Mouse (Mus musculus) thymus, postnatal 25 days (tissue): ENCODE results near the gene Elmod3.
A peak's percentile ranks its signal among the peaks of the same experiment; 100 is the strongest.

Experiments used
- DNase-seq: peaks from one replicate; pipeline ENCODE4 v3.0.0; 2022

The Elmod3 gene

DNA sequence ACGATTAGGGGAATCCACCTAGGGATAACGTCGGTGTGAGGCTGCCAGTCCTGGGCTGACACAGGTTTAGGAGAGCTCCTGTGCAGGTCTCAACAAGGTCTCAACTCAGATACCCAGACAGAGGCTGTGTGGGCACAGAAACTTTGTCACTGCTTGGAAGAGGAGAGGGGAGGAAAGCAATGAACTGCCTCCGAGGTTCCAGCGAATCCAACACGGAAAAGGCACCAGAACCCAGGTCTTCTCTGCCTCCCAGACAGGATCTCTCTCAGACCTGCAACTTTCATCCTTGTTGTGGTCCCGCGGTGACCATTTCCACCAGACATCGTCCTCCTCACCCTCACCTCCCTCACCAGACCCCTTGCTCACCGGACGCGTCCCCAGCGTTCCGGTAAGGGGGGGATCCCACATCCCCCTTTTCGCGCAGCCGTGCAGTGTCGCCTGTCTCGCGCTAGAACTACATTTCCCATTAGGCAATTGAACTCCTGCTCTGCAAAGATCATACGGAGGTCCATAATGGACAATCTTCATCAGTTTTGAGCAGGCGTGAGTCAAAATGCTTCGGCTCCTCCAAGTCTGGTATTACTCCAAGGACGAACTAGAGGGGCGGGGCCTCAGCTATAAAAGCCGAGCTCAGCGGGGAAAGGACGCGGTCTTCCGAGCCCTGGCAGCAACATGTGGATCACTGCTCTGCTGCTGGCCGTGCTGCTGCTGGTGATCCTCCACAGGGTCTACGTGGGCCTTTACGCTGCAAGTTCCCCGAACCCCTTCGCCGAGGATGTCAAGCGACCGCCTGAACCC lies at the start of gene Elmod3, which contains the start of gene Retsat:
Gene Elmod3, minus strand, starts transcription at position 458 of the 798 bp plus-strand sequence.
Gene Retsat, plus strand, starts transcription at position 520 of the 798 bp plus-strand sequence.
- DNase-seq: peak; percentile 84

DNA sequence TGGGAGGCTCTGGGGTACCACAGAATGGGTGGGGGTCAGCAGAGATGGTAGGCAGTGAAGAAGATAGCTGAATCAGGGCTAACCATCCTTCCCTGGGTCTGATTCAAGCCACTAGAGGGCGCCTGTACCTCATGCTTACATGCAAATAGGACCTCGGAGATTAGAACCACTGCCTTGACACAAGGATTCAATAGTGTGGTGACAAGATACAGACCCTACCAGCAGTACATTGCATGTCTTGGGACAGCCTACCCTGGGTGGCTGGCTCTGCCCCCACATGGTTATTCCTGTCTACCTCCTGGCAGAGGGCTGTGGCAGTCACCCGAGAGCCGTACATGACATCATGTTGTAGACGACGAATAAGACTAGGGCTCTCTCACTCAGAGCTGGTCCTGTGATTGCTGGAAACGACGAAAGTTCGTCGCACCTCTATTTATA lies 49.2 kb upstream of the Elmod3 start:
- peak; percentile 65 for DNase-seq

DNA sequence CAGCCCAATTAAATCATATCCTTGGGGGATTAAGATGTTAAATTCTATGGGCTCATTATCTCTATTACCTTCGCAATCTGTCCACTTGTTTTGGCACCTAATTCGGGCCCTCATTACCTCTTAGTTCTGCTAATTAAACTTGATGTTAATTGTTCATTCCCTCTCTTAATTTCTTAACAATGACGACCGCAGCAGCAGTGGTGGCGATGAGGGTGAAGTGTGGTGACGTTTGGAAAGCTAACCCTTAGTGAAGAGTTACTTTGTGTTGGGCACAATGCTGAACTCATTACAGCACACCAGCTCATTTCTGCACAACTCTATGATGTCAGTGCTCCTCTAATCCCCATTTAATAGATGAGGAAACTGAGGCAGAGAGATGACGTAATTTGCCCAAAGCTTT lies 47.2 kb upstream of the Elmod3 start:
- no peak for DNase-seq

DNA sequence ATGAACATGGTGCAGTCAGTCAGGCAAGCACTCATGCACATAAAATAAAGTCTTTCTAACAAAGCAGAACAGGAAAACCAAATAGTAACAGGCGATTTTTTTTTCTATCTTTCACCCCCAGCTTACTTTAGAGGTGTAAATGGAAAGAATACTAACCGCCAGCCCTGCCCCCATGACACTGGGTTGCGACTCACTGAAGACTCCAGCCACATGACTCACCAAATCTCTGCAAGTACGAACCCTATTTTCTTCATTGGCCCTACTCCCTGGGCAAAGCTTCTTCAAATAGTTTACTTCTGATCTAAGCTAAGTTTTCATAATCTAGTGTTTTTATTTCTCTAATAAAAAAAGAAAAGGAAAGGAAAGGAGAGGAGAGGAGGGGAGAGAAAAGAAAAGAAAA lies 46.4 kb upstream of the Elmod3 start:
- peak; percentile 20 for DNase-seq

DNA sequence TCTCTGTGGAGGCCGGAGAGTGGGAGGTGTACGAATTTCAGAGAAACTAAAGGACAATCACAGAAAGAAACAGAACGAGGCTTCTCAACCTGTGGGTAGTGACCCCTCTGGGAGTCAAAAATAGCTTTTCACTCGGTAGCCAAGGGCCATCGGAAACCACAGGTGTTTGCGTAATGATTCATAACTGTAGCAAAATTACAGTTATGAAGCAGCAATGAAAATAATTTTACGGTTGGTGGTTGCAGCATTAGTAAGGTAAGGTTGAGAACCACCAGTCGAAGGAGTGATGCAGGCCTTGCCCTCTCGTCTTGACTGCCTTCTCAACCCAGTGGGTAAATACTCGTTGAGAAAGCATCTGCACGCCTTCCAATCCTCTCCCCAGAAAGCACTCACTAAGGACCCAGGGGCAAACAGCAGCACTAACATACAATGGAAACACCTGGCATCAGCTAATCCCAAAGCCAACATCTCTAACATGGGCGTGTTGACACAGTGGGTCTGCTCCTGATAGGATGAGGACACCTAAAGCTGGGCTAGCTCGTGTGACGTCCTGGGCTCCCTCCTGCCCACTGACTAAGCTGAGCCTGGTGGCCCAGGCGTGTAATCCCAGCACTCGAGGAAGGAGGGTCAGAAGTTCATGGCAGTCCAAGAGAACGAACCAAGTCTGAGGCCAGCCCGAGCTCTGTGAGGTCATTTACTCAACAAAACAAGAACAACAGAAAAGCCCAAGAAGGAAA lies 43.2 kb upstream of the Elmod3 start:
- DNase-seq: no peak

DNA sequence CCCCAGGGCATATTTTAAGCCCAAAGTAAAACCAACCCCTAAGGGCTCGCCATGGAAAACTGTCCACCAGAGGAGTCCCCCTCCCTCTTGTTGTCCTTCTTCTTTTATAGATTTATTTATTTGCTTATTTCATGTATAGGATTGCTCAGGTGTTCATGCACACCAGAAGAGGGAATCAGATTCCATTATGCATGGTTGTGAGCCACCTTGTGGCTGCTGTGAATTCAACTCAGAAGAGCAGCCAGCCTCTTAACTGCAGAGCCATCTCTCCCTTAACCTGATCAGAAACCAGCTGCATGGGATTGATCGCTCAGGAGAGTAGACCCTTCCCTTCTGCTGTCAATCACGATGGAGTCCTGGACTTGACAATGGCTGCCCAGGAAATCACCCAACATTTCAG lies 38.7 kb upstream of the Elmod3 start:
- peak; percentile 32 for DNase-seq

DNA sequence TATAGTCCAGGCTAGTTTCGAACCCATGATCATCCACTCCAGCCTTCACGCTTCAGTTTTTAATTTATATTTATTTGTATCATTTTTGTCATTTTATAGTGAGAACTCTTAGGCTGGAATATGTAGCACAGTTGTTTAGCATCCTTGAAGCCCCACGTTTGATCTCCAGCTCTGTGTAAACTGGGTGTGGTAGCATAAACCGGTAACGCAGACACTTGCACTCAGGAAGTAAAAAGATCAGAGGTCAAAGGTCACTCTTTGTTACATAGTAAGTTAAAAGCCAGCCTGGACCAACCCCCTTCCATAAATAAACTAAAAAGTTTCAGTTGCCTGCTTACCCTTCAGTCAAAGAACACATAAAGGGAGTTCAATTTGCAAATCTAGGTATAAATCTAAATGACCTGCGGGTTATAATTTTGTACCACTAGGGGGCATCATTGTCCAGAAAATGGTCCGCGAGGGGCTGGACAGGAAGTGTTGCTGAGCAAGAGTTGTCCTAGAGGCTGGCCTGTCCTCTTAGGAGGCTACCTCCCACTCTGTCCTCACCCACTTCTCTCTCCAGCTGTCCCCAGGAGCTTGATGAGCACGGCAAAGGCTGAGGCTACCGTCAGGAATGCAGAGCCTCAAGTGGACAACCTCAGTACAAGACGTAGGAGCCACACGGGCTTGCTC lies 37.7 kb upstream of the Elmod3 start:
- peak; percentile 46 for DNase-seq

DNA sequence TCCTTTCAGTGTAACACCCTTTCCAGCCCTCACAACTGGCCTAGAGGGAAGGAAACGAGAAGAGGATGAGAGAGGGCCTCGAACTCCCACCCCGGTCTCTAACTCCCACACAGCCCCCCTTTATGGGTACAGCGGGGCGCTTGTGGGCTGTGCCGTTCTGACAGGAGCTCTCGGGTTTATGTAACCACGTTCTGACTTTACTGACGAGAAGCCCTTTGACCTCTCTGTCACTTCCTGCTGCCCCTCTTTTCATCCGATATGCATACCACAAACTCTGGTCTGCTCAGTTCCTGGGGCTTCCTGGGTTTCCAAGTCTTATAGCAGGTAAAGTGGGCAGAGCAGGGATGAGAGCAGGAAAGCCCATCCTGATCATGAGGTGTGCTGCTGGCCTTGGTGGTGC lies 36.1 kb upstream of the Elmod3 start:
- DNase-seq: peak; percentile 51

DNA sequence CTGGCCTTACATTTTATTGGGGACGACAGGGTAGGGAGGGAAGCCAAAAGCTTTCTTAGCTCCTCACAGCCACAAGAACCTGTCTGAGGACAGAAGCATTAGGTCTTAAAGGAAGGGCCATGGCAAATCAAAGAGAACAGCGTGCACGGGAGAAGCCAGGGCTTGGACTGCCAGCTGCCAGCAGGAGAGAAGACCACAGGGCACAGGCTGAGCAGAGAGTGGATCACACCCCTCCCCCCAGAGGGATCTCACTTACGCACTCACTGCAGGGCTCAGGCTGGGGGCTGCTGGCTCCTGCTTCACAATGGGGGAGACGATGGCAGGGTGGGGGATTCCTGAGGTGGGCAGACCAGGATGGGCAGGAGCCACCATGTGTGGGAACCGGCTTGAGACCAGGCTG lies 33.5 kb upstream of the Elmod3 start:
- no peak for DNase-seq

DNA sequence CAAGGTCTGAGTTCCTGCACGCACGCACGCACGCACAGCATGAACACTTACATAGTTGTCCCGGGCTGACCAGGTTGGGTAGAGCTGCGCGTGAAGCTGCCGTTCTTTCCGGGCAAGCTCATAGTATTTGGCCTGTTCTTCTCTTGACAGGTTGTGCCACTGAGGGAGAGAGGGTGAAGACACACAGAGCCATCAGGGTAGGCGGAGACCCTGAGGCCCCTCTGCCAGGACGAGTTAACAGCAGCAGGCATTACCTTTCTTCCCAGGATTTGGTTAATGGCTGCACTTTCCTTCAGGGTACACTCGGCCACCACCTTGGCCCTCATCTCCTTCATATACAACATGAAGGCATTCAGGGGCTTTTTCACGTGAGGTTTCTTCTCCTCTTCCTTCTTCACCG lies 32.7 kb upstream of the Elmod3 start:
- no peak for DNase-seq

DNA sequence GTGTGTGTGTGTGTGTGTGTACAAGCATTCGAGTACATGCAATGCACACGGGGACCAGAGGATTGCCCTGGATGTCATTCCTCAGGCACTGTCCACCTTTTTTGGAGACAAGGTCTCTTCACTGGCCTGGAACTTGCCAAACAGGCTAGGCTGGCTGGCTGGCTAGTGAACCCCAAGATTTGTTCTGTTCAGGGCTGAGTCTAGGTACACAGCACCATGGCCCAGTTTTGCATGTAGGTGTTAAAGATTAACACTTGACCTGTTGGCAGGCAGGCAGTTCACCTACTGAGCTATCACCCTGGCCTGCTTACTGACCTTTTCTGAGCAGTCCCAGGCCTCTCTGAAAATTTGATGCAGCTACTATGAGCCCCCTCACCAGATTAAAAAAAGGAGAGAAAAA lies 32.2 kb upstream of the Elmod3 start:
- no peak for DNase-seq

DNA sequence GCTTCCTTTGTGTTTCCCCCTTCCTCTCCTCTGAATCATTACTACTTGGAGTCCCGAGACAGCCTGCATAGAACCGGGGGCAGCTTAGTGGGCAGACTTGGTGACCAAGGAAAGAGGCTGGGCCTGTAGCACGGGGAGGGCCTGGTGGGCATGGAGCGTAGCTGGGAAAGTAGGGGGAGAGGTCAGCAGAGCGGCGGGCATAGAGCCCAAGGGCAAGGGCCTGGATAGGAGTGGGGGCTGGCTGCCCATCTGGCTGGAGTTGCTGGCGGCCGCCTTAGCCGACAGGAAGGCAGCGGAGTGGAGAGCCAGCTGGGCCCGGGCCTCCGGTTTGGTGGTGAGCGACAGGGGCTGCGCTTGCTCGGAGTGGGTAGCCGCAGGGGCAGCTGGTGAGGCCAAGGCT lies 29.1 kb upstream of the Elmod3 start:
- no peak for DNase-seq

DNA sequence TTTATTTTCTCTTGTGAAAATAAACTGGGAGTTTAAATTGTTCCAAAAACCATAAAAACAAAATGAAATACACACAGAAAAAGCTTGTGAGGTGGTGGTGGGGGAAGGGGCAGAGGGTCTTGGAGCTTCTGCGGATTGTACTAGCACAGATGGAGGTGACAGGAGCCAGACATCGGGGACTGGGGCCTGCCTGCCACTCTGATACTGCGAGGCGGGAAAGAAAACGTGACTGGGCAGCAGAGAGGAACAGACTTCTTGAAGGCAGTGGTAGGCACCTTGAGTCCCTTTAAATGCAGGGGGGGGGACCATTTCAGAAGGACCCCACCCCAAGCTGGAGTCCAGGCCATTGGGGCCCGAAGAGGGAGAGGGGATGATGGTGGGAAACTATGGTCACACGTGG lies 28.2 kb upstream of the Elmod3 start:
- no peak for DNase-seq

DNA sequence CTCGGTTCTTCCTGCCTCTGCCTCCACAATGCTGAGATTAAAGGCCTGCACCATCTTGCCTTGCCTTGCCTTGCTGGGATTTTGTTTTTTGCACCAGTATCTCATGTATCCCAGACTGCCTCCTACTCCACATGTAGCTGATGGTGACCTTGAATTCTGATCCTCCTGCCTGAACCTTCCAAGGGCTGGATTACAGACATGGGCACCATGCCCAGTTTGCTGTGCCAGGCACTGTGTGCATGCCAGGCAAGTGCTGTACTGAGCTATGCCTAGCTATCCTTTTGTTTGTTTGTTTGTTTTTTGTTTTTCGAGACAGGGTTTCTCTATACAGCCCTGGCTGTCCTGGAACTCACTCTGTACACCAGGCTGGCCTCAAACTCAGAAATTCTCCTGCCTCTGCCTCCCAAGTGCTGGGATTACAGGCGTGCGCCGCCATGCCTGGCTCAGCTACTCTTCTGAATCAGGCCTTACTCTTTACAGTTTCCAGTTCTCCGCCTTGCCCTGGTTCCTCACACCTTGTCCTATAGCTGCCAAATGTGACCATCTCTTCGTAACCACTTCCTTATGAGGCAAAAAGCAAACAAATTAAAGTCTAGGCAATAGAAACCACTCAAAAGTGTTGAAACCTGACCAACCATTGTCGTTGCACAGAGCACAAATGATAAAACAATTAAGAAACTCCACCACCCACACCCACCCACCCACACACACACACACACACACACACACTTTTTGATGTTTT lies 25.6 kb upstream of the Elmod3 start:
- no peak for DNase-seq

DNA sequence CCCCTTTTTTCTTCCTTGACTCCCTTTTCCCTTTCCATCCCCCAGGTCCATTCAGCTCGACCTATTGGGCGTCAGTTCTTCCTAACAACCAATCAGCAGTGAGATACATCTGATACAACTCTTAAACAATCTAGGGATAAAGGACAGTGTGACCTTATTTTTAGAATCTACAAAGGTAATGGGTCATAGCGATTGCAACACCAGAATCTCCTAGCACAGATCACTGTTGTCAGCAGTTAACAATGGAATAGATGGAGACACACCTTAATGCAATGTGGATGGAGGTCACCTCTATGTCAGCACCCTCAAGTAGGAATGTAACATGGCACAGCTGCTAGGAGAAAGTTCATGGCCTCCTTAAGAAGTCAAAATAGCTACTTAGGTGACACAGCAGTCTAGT lies 24.7 kb upstream of the Elmod3 start:
- no peak for DNase-seq

DNA sequence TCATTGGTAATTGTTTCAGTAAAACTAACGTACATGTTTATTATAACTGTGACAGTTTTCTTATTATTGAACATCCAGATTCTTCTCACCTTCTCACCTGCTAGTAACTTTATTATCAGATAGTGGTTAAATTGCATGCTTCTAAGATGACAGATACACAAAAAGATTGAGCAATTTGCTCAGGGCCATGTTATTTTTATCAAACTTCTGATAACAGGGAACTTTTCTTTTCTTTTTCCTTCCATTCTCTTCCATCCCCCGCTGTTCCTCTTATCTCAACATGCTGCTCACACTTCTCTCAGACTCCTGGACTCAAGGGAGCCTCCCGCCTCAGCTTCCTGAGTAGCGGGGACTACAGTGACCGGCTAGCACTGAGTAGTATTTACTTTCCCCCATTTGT lies 22.7 kb upstream of the Elmod3 start:
- DNase-seq: no peak

DNA sequence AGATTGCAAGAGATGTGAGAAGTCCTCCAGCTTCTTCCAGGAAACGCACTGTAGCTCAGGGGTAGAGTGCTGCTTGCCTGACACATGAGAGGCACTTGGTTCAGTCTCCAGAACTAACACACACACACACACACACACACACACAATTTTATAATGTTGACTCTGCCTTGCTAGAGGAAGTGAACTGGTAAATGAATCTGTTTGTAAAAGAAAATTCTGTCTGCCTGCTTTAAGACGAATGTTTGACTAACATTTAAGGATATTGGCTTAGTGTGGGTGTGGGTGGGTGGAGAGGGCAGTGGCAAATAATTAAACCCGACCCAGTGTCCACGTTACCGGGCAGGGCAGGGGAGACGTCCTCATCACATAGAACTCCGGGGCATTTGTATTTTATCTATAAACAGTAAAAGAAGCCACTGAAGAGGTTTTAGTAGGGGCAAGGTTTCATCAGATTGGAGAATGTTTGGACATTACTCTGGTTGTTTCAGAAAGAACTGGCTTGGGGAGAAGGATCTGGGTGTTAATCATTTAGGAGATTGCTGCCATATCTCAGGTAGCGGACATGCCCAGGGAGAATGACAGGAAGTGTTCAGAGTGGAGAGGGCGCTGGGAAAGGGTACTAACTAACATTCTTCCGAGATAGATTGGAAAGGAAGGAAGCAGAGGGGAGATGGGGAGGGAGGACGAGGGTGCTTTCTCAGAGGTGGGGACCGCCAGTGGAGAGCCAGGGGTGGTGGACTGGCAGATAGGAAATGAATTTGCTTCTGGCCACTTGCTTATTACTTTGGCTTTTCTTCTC lies 21.7 kb upstream of the Elmod3 start:
- no peak for DNase-seq

DNA sequence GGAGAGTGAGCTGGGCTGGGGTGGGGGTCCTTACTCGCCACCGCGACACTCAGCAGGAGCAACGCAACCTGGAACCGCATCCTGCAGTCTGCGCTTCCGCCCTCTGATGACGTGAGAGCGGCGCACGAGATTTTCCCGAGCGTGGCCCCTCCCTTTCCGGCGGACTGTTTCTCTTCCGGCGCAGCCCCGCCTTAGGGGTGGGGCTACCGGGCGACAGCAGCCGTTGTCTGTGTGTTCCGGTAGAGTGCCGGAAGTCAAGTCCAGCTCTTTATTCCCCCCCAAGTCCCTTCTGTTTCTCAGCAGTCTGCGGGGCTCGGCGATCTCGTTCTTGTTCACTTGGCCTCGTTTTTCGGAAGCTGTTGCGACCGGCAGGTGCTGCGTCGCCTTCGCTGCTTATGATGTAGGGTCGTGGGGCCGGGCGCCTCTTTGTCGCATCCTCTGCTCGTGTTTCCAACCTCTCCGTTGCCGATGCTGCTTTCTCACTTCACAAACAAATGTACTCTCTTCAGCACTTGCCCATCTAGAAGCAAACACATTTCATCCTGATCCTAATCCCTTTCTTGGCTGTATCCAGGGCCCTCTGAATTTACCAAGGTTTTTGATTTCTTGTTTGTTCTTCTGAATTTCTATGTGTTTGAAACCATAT lies 18.6 kb upstream of the Elmod3 start, which contains the start of gene Tgoln1:
Gene Tgoln1, minus strand, starts transcription at position 358 of the 646 bp plus-strand sequence.
- peak; percentile 97 for DNase-seq

DNA sequence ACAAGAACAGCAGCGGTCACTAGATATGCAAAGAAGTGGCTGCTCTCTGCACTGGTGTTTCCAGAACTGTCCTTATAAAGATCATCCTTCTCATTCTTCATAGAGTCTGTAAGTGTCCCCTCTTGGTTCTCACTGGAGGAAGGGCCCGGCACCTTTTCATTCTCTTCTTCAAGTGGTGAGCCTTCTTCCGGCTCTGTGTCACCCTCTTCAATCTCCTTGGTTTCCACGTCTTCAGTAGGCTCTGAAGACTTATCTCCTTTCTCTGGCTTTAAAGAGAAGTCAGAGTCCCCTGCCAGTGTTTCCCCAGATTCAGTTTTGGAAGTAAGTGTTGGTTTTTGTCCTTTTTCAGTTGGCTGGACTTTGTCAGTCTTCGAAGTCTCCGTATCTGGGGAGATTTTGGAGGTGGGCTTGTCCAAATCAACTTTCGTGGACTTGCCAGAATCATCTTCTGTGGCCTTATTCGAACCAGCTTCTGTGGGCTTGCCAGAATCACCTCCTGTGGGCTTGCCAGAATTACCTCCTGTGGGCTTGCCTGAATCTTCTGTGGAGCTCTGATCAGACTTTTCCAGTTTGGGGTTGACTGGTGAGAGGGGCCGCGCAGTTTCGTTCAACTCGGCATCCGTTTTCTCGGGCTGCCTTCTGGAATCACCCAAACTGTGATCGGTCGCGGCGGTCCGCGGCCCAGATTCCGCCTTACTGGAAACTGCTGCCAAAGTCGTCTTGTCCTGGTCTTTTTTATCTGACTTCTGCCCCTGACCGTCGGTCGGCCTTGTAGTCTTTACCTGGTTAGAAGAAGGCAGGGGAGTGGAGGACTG lies 17.6 kb upstream of the Elmod3 start:
- DNase-seq: no peak

DNA sequence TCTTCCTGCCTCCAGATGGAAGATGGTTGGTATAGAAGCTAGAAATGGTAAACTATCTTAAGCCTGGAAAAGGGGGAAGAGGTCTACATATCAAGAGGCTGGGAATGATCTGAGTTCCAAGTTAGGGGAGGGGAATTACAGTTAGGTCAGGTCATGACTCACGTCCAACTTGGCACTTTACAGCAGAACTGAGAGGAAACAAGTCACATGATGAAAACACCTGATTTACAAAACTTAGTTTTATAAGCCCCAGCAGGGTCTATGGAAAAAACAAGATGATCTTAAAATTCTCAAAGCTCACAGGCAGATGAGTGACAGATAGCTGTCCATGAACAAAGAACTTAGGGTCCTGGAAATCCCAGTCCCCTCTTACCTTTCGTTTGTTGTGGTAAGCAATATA lies 16.9 kb upstream of the Elmod3 start:
- DNase-seq: no peak

DNA sequence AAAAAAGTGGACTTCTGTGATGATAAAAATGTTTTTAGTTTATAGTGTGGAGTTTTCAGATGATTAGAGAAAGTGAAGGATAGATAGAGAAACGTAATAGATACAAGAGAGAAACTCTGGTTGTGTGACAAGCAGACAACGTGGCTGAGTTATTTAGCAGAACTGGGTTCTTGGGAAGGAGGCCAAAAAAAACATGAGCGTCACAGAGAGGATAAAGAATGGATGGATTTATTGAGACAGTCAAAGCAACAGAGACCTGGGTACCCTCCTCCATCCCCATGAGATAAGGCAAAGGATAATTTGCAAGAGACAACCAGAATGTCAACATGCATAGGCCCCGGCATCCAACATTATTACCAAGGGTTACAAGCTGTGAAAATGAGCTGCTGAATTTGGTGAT lies 12.0 kb upstream of the Elmod3 start:
- no peak for DNase-seq
